Mouse (Mus musculus): ENCODE results near the gene Plin3.

Gene Plin3

GRCm38 (mm10) chr17:56292531-56293222 lies at the start of gene Plin3:
Gene Plin3 (minus strand): TSS chr17:56292873.
- no peak for DNase-seq

- no peak for DNase-seq
Observed at GRCm38 (mm10) chr17:56340717-56341116, 48.0 kb upstream of the Plin3 start.

GRCm38 (mm10) chr17:56338909-56339308 lies 46.2 kb upstream of the Plin3 start:
- DNase-seq: peak; percentile 37

- DNase-seq: no peak
Observed at GRCm38 (mm10) chr17:56337791-56338190, 45.1 kb upstream of the Plin3 start.

GRCm38 (mm10) chr17:56337190-56337589 lies 44.5 kb upstream of the Plin3 start:
- peak; percentile 83 for DNase-seq

- DNase-seq: peak; percentile 34
Observed at GRCm38 (mm10) chr17:56332987-56333386, 40.3 kb upstream of the Plin3 start.

- no peak for DNase-seq
Observed at GRCm38 (mm10) chr17:56331256-56331655, 38.6 kb upstream of the Plin3 start.

- no peak for DNase-seq
Observed at GRCm38 (mm10) chr17:56330345-56330744, 37.7 kb upstream of the Plin3 start.

- DNase-seq: no peak
Observed at GRCm38 (mm10) chr17:56329267-56329666, 36.6 kb upstream of the Plin3 start.

GRCm38 (mm10) chr17:56326153-56327147 lies 33.8 kb upstream of the Plin3 start:
- DNase-seq: peak; percentile 32

GRCm38 (mm10) chr17:56325450-56326152 lies 32.9 kb upstream of the Plin3 start, which contains the start of gene Kdm4b:
Gene Kdm4b (plus strand): TSS chr17:56326062.
- DNase-seq: peak; percentile 100

GRCm38 (mm10) chr17:56324419-56324818 lies 31.7 kb upstream of the Plin3 start:
- DNase-seq: no peak

GRCm38 (mm10) chr17:56309191-56309945 lies 16.7 kb upstream of the Plin3 start:
- no peak for DNase-seq

GRCm38 (mm10) chr17:56308088-56308487 lies 15.4 kb upstream of the Plin3 start:
- no peak for DNase-seq

- DNase-seq: no peak
Observed at GRCm38 (mm10) chr17:56305826-56306225, 13.2 kb upstream of the Plin3 start.

GRCm38 (mm10) chr17:56305156-56305555 lies 12.5 kb upstream of the Plin3 start:
- no peak for DNase-seq

GRCm38 (mm10) chr17:56304718-56305117 lies 12.0 kb upstream of the Plin3 start:
- DNase-seq: no peak

- peak; percentile 98 for DNase-seq
Observed at GRCm38 (mm10) chr17:56303847-56304586, 11.3 kb upstream of the Plin3 start.

GRCm38 (mm10) chr17:56303160-56303846 lies 10.6 kb upstream of the Plin3 start, which contains the start of gene Uhrf1:
Gene Uhrf1 (plus strand): TSS chr17:56303321.
- DNase-seq: peak; percentile 95

GRCm38 (mm10) chr17:56302363-56302996 lies 9.8 kb upstream of the Plin3 start:
- DNase-seq: peak; percentile 79

Data from retina, postnatal 1 day (tissue).